Mouse (Mus musculus): Measurements from ENCODE around the gene Cxcl16. TPM values are rescaled to one million over a fixed set of nuclear protein-coding genes. Genes with fewer than 3 reads are reported as not detected.

Gene Cxcl16
- polyA plus RNA-seq, 1 experiment: 5.0 TPM

Other genes starting within 250 kb of the Cxcl16 start
- gene Slc16a11, start 247.2 kb downstream of the Cxcl16 start, polyA plus RNA-seq (2012; ENCODE audit: insufficient read depth, insufficient read length, missing spikeins): not detected in 2 replicates
- gene Slc16a13, start 238.9 kb downstream of the Cxcl16 start, polyA plus RNA-seq (2012; ENCODE audit: insufficient read depth, insufficient read length, missing spikeins): 0.67 and 2.2 TPM in 2 replicates
- 7.0 and 13.4 TPM in 2 replicates for gene Bcl6b, start 230.2 kb downstream of the Cxcl16 start, polyA plus RNA-seq (2012; ENCODE audit: insufficient read depth, insufficient read length, missing spikeins)
- gene 0610010K14Rik, start 222.1 kb downstream of the Cxcl16 start, polyA plus RNA-seq (2012; ENCODE audit: insufficient read depth, insufficient read length, missing spikeins): 28.7 and 40.6 TPM in 2 replicates
- 4.0 and 4.8 TPM in 2 replicates for gene Gm21988, start 220.2 kb downstream of the Cxcl16 start, polyA plus RNA-seq (2012; ENCODE audit: insufficient read depth, insufficient read length, missing spikeins)
- 214 and 232 TPM in 2 replicates for gene Rnasek, start 220.1 kb downstream of the Cxcl16 start, polyA plus RNA-seq (2012; ENCODE audit: insufficient read depth, insufficient read length, missing spikeins)
- gene Alox12, start 204.6 kb downstream of the Cxcl16 start, polyA plus RNA-seq (2012; ENCODE audit: insufficient read depth, insufficient read length, missing spikeins): 0.44 and 1.5 TPM in 2 replicates
- gene Alox12e, start 137.4 kb downstream of the Cxcl16 start, polyA plus RNA-seq (2012; ENCODE audit: insufficient read depth, insufficient read length, missing spikeins): not detected in 2 replicates
- 0.46 and 0.55 TPM in 2 replicates for gene Alox15, start 108.0 kb downstream of the Cxcl16 start, polyA plus RNA-seq (2012; ENCODE audit: insufficient read depth, insufficient read length, missing spikeins)
- 4.6 and 5.4 TPM in 2 replicates for gene Pelp1, start 50.0 kb downstream of the Cxcl16 start, polyA plus RNA-seq (2012; ENCODE audit: insufficient read depth, insufficient read length, missing spikeins)
- 8.2 and 13.4 TPM in 2 replicates for gene Arrb2, start 27.3 kb downstream of the Cxcl16 start, polyA plus RNA-seq (2012; ENCODE audit: insufficient read depth, insufficient read length, missing spikeins)
- gene Med11, start 8.1 kb downstream of the Cxcl16 start, polyA plus RNA-seq (2012; ENCODE audit: insufficient read depth, insufficient read length, missing spikeins): 15.0 and 16.7 TPM in 2 replicates
- gene Zmynd15, start 551 bp downstream of the Cxcl16 start, polyA plus RNA-seq (2012; ENCODE audit: insufficient read depth, insufficient read length, missing spikeins): 0.42 TPM in 1 of 2 replicates, not detected in the other
- not detected in 2 replicates for gene Tm4sf5, start 45.3 kb upstream of the Cxcl16 start, polyA plus RNA-seq (2012; ENCODE audit: insufficient read depth, insufficient read length, missing spikeins)
- not detected in 2 replicates for gene Vmo1, start 54.6 kb upstream of the Cxcl16 start, polyA plus RNA-seq (2012; ENCODE audit: insufficient read depth, insufficient read length, missing spikeins)
- gene Gltpd2, start 59.2 kb upstream of the Cxcl16 start, polyA plus RNA-seq (2012; ENCODE audit: insufficient read depth, insufficient read length, missing spikeins): not detected in 2 replicates
- 221 and 229 TPM in 2 replicates for gene Psmb6, start 65.4 kb upstream of the Cxcl16 start, polyA plus RNA-seq (2012; ENCODE audit: insufficient read depth, insufficient read length, missing spikeins)
- gene Gm40193, start 73.0 kb upstream of the Cxcl16 start, polyA plus RNA-seq (2012; ENCODE audit: insufficient read depth, insufficient read length, missing spikeins): not detected in 2 replicates
- gene Pld2, start 80.1 kb upstream of the Cxcl16 start, polyA plus RNA-seq (2012; ENCODE audit: insufficient read depth, insufficient read length, missing spikeins): 2.2 and 5.9 TPM in 2 replicates
- 14.5 and 18.5 TPM in 2 replicates for gene Mink1, start 102.9 kb upstream of the Cxcl16 start, polyA plus RNA-seq (2012; ENCODE audit: insufficient read depth, insufficient read length, missing spikeins)
- gene 4930544D05Rik, start 155.9 kb upstream of the Cxcl16 start, polyA plus RNA-seq (2012; ENCODE audit: insufficient read depth, insufficient read length, missing spikeins): not detected in 2 replicates
- gene Chrne, start 159.2 kb upstream of the Cxcl16 start, polyA plus RNA-seq (2012; ENCODE audit: insufficient read depth, insufficient read length, missing spikeins): not detected in 2 replicates
- gene Gp1ba, start 179.1 kb upstream of the Cxcl16 start, polyA plus RNA-seq (2012; ENCODE audit: insufficient read depth, insufficient read length, missing spikeins): not detected in 2 replicates
- gene Rnf167, start 187.3 kb upstream of the Cxcl16 start, polyA plus RNA-seq (2012; ENCODE audit: insufficient read depth, insufficient read length, missing spikeins): 44.0 and 52.3 TPM in 2 replicates
- gene Slc25a11, start 187.5 kb upstream of the Cxcl16 start, polyA plus RNA-seq (2012; ENCODE audit: insufficient read depth, insufficient read length, missing spikeins): 166 and 170 TPM in 2 replicates
- 244 and 265 TPM in 2 replicates for gene Pfn1, start 194.7 kb upstream of the Cxcl16 start, polyA plus RNA-seq (2012; ENCODE audit: insufficient read depth, insufficient read length, missing spikeins)
- gene Eno3, start 197.2 kb upstream of the Cxcl16 start, polyA plus RNA-seq (2012; ENCODE audit: insufficient read depth, insufficient read length, missing spikeins): 40.8 and 79.3 TPM in 2 replicates
- 74.7 and 107 TPM in 2 replicates for gene Spag7, start 209.4 kb upstream of the Cxcl16 start, polyA plus RNA-seq (2012; ENCODE audit: insufficient read depth, insufficient read length, missing spikeins)
- gene Camta2, start 228.1 kb upstream of the Cxcl16 start, polyA plus RNA-seq (2012; ENCODE audit: insufficient read depth, insufficient read length, missing spikeins): 15.8 and 16.3 TPM in 2 replicates
- 15.7 and 24.0 TPM in 2 replicates for gene Inca1, start 240.2 kb upstream of the Cxcl16 start, polyA plus RNA-seq (2012; ENCODE audit: insufficient read depth, insufficient read length, missing spikeins)
- 93.8 and 106 TPM in 2 replicates for gene Kif1c, start 240.6 kb upstream of the Cxcl16 start, polyA plus RNA-seq (2012; ENCODE audit: insufficient read depth, insufficient read length, missing spikeins)